Mouse (Mus musculus): ENCODE data around the gene Endou. TPM values are rescaled to one million over a fixed set of nuclear protein-coding genes. Genes with fewer than 3 reads are reported as not detected.

Gene Endou
- total RNA-seq, 2 experiments from 2014 or later, result 0.81 to 1.7 TPM

DNA sequence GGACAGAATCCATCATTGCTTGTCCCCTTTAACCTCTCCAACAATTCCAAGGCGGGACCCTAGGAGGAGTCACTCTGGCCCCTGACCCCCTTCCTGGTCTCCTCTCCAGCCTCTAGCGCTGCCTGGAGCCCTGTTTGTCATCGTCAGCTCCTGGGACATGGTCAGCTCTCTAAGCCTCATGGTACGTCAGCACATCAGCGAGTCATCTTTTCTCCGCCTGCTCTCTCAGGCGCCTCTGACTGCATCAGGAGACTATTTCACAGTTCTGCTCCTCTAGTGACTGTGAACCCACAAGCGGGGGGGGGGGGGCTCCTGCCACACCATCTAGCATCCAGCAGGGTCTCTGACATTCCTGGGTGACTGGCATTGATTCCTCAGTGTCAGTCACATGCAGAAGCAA is 24.2 kb upstream of the Endou start:
- no peak for DNase-seq (ENCODE audit: low spot score in 2 of 2)

DNA sequence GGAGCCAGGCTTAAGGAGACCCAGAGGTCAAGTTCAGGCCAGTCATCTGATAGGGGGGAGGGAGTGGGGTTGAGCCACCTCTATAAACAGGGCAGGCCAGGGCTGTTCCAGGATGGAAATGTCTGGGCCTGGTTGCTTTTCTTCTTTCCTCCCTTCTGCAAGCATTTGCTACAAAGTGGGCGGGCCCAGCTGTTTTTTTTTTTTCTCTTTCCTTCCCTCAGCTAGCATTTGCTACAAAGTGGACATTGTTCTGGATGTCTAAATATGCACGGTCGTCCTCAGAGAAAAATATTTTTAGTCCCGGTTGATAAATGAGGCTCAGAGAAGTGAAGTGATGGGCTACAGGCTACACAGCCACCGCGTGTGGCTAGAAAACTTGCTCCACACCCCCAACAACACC is 23.3 kb upstream of the Endou start:
- no peak for DNase-seq (ENCODE audit: low spot score in 2 of 2)

DNA sequence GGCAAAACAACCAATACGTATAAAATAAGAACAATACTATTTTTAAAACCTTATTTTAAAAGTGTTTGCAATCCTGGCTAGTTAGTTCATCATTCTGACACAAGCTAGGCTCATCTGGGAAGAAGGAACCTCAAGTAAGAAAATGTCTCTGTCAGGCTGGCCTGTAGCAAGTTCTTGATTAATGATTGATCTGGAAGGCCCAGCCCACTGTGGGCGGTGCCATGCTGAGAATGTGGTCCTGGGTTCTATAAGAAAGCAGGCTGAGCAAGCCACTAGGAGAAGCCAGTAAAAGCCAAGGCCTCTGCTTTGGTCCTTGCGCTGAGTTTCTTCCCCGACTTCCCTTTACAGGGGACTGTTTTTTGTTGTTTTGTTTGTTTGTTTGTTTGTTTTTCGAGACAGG is 21.4 kb upstream of the Endou start:
- no peak for DNase-seq (ENCODE audit: low spot score in 2 of 2)

DNA sequence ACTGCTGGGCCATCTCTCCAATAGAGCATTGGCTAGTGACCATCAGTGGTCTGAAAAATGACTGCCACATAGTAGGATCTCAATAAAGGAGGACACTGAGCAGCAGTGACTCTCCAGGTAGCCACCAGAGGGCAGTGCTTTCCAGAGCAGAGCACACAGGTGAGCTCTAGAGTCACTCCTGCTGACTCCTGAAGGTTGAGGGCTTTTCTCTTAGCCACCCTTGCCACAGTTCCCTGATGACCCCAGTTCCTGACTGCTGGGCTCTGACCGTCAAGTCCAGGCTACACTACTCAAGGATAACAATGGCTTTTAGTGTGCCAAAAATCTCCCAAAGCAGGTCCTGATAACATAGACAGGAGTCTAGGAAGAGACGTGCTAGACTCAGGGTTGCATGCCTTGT is 20.5 kb upstream of the Endou start:
- DNase-seq (ENCODE audit: low spot score in 2 of 2), result no peak

DNA sequence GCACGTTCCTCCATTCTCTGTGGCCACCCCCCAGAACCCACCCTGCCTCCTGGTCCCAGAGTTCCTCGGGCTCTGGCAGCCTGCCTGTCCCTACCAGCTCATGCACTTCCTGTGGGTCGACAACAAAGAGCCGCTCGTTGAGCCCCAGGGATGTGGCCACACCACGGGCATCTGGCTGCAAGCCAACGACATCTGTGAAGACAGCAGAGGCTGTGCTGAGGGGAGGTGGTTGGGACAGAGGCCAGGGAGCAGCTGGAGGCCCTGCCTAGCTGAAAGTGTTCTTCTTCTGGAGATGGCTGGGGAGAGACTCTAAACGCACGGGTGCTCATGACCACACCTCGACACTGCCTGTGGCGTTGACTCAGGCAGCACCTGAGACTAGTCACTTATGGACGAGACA is 19.6 kb upstream of the Endou start:
- DNase-seq (ENCODE audit: low spot score in 2 of 2), result peak; percentile 72 to 85

DNA sequence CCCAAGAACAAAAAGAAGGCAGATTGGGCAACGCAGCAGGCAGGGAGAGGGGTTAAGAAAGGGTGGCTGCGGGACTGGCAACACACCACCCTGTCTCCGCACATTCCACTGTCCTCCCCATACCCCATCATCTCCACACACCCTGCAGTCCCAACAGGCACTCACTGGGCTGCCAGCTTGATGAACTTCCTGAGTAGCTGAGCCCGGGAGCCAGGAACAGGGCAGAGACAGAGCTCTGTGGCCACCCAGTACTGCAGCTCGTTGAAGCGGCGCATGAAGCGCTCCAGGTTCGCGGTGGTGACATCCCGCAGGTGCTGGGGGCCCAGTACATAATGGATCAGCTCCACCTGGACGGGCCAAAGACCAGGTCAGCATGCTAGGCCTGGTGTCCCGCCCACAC is 18.7 kb upstream of the Endou start:
- no peak for DNase-seq (ENCODE audit: low spot score in 2 of 2)

DNA sequence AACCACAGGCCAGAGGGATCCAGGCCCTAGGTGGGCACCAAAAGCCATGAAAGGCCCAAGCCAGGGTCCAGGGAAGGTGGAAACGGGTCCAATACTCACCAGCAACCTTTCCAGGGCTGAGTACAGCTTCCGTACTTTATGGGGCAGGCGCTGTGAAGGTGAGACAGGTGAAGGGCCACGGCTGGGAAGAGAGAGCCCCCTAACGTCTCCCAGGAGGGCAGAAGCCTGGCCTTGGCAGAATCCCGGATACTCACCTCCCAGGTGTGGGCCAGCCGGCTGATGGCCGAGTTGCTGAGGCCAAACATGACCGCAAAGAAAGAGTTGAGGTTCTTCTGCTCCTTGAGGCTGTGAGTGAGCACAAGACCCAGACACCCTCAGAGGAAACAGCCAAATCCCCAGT is 18.3 kb upstream of the Endou start:
- DNase-seq (ENCODE audit: low spot score in 2 of 2), result no peak

DNA sequence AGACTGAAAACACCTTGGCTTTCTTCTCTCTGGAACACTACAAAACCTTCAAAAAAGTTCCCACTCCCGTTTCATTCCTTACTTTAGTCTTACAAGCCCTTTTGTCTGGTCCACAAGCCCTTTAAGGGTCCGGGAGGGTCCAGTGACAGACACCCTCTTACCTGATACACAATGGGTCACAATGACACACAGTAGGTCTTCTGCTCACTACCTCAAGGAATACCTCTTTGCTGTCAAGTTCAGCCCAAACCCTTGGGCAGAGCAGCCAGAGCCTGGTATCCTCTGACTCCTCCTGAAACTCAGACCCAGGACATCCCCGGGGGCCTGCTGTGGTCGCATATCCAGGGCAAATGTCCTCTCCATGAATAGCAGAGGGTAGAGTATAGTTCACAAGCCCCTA is 17.8 kb upstream of the Endou start:
- no peak for DNase-seq (ENCODE audit: low spot score in 2 of 2)

DNA sequence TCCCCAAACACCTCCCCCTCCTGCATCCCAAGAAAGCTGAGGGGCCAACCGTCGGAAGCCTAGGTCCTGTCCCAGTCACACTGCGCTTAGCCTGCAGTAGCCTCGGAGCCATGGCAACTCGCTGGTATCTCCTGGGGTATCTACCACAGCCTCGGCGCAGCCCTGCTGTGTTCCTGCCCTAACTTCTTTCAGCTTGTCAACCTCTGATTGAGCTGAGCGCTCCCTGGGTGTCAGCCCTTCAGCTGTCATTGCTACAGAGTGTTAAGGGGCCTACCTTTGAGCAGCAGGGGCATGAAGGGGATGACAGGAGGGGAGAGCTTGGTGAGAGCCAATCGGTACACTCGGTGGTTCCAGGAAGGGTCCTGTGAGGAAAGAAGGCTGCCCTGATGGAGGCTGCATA is 17.2 kb upstream of the Endou start:
- no peak for DNase-seq (ENCODE audit: low spot score in 2 of 2)

DNA sequence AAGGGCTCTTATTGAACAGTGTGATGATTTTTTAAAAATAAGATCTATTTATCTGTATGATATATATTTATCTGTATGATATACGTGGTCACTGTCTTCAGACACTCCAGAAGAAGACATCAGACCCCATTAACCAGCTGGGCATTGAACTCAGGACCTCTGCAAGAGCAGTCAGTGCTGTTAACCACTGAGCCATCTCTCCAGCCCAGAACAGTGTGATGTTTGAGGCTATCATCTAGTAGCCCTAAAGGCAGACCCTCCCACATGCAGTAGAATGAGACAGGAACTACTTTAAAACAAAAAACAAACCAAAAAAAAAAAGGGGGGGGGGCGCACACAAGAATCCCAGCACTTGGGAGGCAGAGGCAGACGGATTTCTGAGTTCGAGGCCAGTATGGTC is 16.3 kb upstream of the Endou start:
- DNase-seq (ENCODE audit: low spot score in 2 of 2), result no peak

DNA sequence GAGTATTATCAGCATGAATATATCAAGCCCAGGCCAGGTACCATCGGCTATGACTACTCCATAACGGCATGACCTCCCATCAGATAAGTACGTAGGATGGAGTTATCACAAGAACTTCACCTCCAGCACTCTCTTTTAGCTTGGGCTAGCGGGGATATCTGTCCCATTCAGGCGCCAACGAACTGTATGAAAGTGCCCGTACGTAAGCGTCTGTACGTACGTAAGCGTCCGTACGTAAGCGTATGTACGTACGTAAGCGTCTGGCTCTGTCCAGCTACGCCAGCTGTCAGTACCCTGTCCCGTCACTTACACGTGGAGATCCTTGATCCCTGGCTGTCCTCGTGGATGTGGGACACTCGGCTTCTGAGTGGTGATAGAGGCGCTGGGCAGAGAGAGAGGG is 15.6 kb upstream of the Endou start:
- DNase-seq (ENCODE audit: low spot score in 2 of 2), result no peak

DNA sequence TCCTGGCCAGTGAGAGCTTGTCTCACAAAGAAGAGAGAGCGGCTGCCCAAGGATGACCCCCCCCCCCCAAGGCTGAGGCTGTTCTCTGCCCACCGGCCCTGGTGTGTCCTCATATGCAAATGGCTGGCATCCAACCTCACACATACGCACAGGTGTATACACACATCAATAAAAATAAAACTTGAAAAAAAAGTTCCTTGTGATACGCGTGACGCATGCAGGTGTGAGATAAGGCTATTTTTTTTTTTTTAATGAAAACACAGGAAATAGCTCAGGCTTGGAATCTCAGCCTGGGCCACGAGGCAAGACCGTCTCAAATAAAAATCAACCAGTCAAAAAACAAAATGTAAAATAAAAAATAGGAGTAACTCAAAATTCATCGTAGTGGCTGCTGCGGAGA is 15.1 kb upstream of the Endou start:
- DNase-seq (ENCODE audit: low spot score in 2 of 2), result no peak

DNA sequence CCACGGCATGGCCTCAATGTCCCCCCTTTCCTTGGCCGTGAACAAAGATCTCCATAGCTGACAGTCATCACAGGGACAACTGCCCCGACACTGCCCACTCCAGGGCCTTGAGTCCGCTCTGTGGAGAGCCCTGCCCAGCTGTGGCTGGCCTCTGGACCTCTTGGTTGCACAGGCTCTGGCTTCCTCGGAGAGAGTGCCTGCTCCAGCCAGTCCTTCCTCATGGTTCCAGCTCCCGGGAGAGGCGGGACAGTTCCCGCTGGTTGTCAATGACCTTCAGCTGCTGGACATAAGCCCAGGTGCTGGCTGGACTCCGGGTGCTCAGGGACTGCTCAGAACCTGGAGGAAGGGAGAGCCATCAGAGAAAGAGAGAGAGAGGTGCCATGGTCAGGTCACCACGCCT is 14.2 kb upstream of the Endou start:
- DNase-seq (ENCODE audit: low spot score in 2 of 2), result peak in 1 of 2 experiments; percentile 50

DNA sequence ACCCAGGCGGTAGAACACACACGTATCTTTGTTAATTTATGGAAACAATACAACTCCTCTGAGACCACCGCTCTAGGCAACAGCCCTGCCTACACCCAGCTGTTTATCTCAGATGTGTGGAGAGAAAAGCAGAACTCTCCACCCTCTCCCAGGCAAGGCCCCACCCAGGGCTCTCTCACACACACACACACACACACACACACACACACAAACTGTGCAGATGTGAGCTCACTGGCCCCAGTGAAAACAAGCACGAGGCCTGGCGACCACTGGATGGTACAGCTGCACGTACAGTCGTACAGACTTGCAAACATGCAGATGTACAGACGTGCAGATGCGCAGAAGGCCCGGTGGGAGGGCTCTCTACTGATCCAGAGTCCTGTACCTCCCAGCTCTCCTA is 13.8 kb upstream of the Endou start:
- no peak for DNase-seq (ENCODE audit: low spot score in 2 of 2)

DNA sequence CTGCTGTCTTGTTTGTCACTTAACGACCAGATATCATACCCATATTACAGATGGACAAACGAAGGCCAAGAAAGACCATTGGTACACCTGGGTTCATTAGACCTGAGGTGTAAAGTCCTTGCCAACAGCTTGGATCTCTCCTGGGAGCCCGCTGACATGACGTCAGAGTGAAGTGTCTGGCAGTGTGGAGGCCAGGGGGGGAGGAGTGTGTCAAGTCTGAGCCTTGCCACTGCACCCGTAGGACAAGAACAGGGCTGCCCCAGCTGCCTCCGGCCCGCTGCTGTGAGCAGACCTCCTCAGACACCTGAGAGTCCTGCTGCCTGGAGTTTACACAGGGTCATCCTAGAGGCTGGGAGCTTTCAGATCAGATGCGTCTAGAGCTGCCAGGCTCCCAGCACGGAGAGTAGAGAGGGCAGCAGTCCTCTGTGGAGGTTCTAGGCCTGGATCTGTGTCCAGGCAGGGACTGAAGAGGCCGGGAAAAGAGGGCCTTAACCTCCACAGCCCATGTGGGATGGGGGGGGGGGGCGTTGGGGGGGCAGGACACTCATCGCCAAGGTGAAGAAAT is 12.9 kb upstream of the Endou start:
- DNase-seq (ENCODE audit: low spot score in 2 of 2), result no peak

DNA sequence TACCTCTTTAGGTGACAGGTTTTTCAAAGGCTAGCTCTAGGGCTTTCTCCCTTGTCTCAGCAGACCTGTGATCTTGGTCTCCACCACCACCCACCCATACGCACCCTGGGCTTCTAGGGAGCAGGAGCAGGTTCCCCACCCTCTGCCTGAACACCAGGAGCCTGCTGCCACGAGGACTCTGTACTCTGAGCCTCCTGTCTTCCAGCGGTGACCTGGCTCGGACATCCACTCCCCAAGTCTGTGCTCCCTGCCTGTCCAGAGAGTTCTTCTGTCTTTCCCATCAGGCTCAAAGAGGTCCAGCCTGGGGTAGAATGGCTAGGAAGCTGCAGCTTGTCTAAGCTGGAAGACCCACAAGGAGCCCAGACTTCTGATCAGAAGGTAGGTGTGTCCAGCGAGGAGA is 12.1 kb upstream of the Endou start:
- DNase-seq (ENCODE audit: low spot score in 2 of 2), result no peak

DNA sequence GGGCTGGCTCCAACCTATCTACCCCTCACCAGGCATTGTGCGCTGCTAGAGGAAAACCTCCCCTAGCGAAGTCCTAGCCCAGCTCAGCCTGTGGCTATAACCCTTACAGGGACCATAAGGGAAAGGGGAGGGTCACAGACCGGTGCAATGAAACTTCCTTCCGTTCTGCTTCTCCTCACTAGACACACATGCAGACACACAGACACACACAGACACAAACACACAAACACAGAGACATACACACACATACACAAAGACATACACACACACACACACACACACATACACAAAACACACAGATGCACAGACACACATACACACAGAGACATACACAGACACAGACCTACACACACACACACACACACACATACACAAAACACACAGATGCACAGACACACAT is 11.5 kb upstream of the Endou start:
- DNase-seq (ENCODE audit: low spot score in 2 of 2), result no peak

DNA sequence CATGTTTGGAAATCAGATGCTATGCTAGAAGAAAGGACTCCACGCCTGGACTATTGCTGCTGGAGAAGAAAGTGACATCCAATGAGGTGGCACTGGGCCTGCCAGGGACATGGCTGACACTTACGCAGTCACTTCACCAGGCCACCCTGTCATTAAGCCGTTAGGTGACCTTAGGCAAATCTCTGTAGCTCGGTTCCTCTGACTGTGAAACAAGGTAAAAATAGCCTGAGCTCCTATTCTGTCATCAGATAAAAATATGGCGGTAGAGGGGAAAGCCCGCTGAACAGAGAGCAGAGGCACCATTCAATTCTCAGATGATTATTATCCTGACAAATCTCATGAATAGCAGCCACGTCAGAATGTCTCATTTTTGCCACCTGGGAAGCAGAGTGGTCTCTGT is 10.9 kb upstream of the Endou start:
- DNase-seq (ENCODE audit: low spot score in 2 of 2), result no peak

DNA sequence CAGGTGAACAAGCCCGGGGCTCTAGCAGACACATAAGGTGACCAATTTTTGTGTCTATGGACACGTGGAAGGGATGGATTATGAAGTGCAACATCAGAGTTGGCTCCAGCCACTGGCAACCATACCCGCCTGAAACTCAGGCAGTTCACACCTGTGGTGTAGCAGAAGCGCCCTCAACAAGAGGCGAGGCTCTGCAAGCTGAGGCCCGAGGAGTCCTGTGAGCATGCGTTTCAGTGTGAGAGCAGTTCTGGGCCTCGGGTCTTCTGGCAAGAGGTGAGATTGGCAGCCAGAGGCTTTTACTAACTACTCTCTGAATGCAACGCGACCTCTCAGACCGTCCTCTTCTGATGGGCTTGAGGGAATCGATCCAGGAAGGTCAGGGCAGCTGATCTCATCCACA is 10.5 kb upstream of the Endou start:
- DNase-seq (ENCODE audit: low spot score in 2 of 2), result no peak

DNA sequence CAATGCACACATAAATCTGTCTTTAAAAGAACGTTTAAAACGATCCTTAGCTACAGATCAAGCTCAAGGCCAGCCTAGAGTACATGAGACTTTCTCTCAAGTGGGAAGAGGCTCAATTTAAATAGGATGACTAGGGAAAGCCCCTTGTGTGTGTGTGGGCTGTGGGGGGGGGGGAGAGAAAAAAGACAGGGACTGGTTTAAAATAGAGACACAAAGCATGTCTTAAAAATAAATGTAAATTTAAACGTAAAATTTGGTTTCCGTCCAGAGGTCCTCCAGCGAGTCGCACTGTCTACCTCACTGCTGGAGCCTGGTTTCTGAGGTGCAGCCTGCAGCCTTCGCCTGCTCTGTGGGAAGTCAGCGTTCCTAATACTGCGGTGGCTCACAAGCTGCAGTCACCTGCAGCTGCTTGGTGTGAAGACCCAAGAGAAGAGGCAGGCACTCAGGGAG is 9.2 kb upstream of the Endou start:
- DNase-seq (ENCODE audit: low spot score in 2 of 2), result no peak

DNA sequence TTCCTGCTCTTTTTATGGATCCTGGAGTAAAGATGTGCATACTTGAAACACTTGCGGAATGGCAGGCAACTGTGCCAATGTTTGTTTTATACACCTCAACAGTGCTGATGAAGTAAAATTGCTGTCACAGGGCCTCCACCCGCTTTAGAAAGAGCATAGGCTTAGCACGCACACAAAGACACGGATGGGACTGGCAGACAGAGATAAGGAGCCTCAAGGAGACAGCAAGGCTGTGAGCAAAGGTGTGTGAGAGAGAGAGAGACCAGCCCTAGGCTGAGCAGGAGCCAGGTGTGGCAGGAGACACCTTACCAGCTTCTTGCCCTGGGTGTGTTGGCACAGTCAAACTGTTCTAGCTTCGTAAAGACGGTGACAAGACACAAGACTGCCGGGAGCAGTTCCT is 7.8 kb upstream of the Endou start:
- DNase-seq (ENCODE audit: low spot score in 2 of 2), result no peak

DNA sequence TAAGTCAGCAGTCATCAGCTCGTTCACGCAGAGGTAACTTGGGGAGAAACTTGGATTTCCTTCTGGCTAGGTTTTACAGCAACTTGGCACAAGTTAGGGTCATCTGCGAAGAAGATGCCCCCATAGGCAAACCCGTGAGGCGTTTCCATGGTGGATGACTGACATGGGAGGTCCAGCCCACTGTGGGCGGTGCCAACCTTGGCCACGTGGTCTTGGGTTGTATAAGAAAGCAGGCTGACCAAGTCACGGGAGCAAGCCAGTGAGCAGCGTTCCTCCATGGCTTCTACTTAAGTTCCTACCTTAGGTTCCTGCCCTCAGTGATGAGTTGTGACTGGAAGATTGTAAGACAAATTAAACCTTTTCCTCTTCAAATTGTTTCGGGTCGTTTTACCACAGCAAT is 849 bp upstream of the Endou start:
- DNase-seq (ENCODE audit: low spot score in 2 of 2), result no peak

DNA sequence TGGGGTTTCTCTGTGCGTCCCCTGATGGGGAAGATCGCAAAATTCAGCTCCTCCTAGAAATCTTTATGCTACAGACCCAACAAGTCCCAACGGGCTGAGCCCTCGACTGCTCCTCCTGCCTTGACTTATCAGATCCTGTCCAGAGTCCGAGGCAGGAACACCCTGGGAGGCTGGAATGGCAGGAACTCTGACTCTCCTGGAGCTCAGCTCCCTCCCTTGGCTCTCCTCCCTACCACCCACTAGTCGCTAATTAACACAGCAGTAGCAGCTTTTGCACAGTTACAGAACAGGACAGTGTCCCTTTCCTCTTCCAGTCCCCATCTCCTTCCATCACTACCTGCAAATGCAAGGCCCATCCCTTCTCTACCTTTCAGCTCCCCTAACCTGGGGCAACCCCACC is 774 bp downstream of the Endou start:
- DNase-seq (ENCODE audit: low spot score in 2 of 2), result no peak

DNA sequence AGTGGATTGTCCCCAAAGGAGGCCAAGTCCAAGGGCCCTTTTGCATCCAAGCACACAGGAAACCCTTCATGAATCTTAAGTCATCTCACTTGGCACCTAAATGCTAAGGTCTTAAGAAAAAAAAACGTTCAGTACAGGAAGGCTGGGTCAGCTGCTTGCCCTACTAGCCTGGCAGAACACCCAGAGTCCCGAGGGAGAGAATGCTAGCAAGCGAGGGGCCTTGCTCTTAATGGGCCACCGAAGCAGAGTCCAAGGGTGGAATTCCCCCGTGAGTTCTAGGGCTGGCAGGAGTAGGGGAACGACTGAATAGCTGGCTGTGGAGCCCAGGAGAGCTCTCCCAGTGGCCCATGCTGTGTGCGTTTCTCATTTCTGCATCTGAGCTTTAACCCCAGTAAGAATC is 2.3 kb downstream of the Endou start:
- peak; percentile 35 to 72 for DNase-seq (ENCODE audit: low spot score in 2 of 2)

Data from layer of hippocampus, postnatal 14 days (tissue).